Mouse (Mus musculus): ENCODE data around the gene 1700034I23Rik.
"Not testable (repeated sequence)": the region's sequence is repeated elsewhere in the genome, so short reads cannot be mapped to it uniquely, and the experiment has no call there.

Gene 1700034I23Rik

GRCm38 (mm10) chr3:40902443-40902842 lies at the start of gene 1700034I23Rik:
Gene 1700034I23Rik (minus strand): TSS chr3:40902543.
- DNase-seq (ENCODE audit: low spot score in 2 of 2), result not testable (repeated sequence)

- DNase-seq (ENCODE audit: low spot score in 2 of 2), result no peak
Measured at GRCm38 (mm10) chr3:40951365-40951764, 49.0 kb upstream of the 1700034I23Rik start.

- peak; percentile 34 to 60 for DNase-seq (ENCODE audit: low spot score in 2 of 2)
Measured at GRCm38 (mm10) chr3:40950601-40951201, 48.4 kb upstream of the 1700034I23Rik start.

- DNase-seq (ENCODE audit: low spot score in 2 of 2), result peak; percentile 22 to 59
Measured at GRCm38 (mm10) chr3:40949903-40950600, 47.7 kb upstream of the 1700034I23Rik start.

- DNase-seq (ENCODE audit: low spot score in 2 of 2), result peak; percentile 98 to 100
Measured at GRCm38 (mm10) chr3:40949170-40949902, 47.0 kb upstream of the 1700034I23Rik start, which contains the start of gene Larp1b. Gene Larp1b (plus strand): TSS chr3:40949828.

- DNase-seq (ENCODE audit: low spot score in 2 of 2), result no peak
Measured at GRCm38 (mm10) chr3:40939019-40939418, 36.7 kb upstream of the 1700034I23Rik start.

- no peak for DNase-seq (ENCODE audit: low spot score in 2 of 2)
Measured at GRCm38 (mm10) chr3:40938592-40938991, 36.2 kb upstream of the 1700034I23Rik start.

- DNase-seq (ENCODE audit: low spot score in 2 of 2), result no peak
Measured at GRCm38 (mm10) chr3:40938189-40938588, 35.8 kb upstream of the 1700034I23Rik start.

- DNase-seq (ENCODE audit: low spot score in 2 of 2), result peak in 1 of 2 experiments; percentile 19
Measured at GRCm38 (mm10) chr3:40894336-40894735, 8.0 kb downstream of the 1700034I23Rik start.

- DNase-seq (ENCODE audit: low spot score in 2 of 2), result peak; percentile 98 to 99
Measured at GRCm38 (mm10) chr3:40893816-40894258, 8.5 kb downstream of the 1700034I23Rik start.

GRCm38 (mm10) chr3:40853123-40853738 lies 49.1 kb downstream of the 1700034I23Rik start:
- not testable (repeated sequence) for DNase-seq (ENCODE audit: low spot score in 2 of 2)
